Mouse (Mus musculus) MEL-GATA-1-ER (cell line): ENCODE results near the gene Mmp7.
A peak's percentile ranks its signal among the peaks of the same experiment; 100 is the strongest.

Experiments
- DNase-seq: peaks from one replicate; pipeline ENCODE4 v3.0.0-alpha.2; 2012; ENCODE audit warnings: low read depth; ENCODE audit errors: extremely low read depth

Mmp7 gene

DNA sequence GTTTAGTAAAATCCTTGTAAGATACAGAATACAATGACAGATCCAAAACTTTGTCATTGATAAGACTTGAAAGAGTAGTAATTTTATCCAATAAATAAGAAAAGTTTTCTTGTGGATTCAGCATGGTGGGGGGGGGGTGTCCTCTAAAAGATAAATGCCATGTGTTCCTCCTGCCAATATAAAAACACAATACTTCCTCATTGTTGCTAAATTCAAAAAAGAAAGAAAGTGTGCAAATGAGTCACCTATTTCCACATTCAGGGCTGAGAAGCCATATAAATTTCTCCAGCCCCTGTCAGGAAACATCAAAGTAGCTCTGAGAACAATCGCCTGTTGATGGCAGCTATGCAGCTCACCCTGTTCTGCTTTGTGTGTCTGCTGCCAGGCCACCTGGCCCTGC lies at the start of gene Mmp7:
TSS of gene Mmp7 (plus strand) at position 301 of the 400 bp plus-strand sequence.
- no peak for DNase-seq

DNA sequence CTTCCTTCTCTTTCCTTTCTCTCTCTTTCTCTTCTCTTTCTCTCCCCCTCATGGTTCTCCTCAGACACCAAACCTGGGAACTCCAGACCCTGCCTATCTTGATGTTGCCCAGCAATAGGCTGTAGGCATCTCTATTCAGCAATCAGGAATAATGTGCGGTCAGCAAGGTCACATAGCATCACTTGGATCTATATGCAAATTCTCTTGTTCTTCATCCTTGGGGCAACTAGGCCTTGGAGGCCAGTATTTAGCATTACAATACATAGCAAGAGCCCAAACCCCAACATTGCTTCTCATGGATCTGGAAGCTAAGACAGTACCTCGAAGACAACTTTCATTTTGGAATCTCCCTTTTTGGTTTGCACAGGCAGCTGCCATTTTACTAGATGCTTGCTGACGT lies 44.0 kb upstream of the Mmp7 start:
- DNase-seq, result no peak

GRCm38 (mm10) chr9:7650397-7651180 lies 41.3 kb upstream of the Mmp7 start:
- no peak for DNase-seq

- no peak for DNase-seq
These were observed 39.4 kb upstream of the Mmp7 start for GRCm38 (mm10) chr9:7652351-7653085.

DNA sequence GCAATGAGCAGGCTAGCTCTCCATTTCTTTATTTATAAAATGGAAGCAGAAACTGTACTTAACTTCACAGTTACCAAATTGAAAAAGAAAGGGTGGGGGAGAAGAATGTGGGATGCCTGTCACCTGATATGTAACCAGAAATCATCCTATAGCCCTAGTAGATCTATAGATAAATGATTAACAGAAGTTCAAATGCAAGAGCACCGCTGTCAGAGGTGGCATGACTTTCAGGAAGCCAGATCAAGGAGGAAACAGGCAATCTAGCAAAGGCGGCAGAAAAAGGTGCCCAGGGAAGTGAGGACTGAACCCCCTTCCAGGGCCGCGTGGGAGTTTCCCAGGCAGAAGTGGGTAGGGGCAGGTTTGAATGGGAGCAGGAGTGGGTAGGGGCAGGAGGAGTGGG lies 33.9 kb upstream of the Mmp7 start:
- DNase-seq, result no peak

DNA sequence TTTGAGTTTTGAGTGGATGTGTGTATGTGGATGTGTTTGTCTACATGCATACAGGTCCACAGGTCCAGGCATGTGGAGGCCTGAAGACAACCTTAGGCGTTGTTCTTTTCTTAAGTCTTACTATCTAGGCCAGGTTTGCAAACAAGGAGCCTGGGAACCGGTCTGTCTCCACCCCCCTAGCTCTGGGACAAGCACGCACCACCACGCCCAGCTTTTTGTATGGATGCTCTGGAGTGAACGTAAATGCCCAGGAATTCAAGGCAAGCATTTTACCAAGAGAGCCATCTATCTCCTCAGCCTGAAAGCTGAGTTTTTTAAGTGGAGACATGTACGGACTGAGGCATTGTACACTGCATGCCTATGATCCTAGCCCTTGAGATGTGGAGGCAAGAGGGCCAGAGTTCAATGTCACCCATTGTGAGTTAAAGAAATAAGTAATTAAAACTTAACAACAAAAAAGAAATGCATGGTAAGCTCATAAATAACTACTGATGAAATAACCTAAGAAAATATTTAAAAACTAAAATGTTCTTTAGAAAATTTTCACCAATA lies 32.3 kb upstream of the Mmp7 start:
- no peak for DNase-seq

GRCm38 (mm10) chr9:7661371-7661770 lies 30.5 kb upstream of the Mmp7 start:
- no peak for DNase-seq

DNA sequence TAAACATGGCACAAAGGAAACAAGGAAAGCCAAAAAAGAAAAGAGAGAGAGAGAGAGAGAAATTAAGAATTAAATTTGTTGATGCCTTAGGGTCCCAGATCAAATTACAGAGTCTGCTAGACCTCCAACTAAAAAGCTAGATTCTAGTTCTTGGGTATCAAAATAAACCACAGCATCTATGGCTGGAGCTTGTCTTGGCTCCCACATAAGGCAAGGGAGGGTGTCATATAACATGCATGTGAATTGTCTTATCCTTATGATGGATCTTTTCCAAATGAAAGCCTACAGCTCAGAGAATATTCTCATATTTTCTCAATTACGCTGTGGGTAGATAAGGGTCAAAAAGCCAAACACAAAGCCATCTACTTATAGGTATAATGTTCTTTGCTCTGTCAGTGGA lies 22.2 kb upstream of the Mmp7 start:
- DNase-seq, result no peak

GRCm38 (mm10) chr9:7672985-7673384 lies 18.9 kb upstream of the Mmp7 start:
- DNase-seq, result no peak

DNA sequence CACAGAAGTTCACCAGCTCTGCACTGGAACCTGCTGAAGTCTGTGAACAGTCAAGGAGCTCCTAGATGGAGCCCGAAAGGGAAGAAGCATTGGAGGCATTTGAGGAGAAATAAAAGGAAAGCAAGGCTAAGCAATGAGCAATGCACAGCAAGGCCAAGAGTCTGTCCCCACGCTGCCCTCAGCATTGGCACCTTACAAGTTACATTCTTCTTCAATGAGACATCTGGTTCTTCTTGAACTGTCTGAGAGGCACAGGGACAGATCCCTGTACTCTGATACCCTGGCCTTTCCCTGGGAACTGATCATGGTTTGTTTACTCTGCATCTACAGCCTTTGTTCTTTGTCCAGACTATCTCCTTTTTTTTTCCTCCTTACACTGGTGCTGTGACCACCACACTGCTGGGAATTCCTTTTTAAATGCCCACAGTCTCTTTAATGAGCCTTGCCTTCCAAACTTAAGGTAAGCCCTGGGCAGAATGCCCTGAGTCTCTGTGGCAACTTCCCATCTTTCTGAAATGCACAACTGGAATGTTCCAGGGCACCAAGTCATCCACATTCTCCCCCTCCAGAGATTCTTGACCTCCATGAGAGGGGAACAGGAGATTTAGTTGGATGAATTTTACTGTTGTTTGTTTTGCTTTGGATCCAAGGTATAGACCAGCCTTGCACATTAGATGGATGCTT lies 13.6 kb upstream of the Mmp7 start:
- no peak for DNase-seq

DNA sequence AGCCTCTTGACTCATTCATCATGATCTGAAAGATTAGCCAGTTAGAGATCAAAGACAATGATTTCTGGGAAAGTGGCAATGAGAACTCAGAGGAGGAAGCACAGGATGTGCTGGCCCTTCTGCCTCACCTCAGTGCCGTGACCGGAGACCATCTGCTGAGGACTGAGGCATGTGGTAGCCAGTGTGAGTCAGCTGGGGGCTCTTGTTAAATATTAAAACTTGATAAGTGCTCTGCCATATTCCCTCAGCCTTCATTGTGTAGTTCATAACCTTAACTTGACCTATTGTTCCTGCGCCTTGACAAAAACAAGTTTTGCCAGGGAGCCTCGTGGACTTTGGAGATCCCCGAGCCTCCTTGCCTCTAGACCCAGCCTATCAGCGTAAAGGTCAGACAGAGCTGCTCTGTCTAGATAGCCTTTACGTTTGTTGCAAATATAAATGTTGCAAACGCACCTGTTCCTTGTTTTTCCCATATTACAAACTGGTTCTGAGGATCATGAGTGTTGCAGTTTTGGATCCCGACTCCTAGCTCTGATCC lies 9.7 kb upstream of the Mmp7 start:
- DNase-seq, result no peak

- DNase-seq, result no peak
These were observed 5.9 kb upstream of the Mmp7 start for GRCm38 (mm10) chr9:7686024-7686423.

DNA sequence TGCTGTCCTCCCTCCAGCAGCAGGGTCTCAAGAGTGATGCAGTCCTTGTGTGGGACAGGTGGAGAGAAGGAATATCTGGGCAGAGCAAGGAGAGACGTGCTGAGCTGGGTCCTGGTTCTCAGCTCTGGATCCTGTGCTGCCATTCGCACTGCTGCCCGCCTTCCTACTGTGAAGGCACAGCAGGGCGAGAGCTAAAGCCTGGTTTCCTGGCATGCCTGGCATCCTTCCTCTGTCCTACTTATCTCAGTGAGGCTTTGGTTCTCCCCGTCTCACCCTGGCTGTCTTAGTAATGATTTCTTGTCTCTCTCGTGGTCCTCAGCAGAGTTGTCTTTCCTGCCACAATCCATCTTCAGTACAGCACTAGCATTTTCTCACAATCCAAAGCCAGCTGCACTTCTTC lies 2.1 kb upstream of the Mmp7 start:
- DNase-seq, result no peak

DNA sequence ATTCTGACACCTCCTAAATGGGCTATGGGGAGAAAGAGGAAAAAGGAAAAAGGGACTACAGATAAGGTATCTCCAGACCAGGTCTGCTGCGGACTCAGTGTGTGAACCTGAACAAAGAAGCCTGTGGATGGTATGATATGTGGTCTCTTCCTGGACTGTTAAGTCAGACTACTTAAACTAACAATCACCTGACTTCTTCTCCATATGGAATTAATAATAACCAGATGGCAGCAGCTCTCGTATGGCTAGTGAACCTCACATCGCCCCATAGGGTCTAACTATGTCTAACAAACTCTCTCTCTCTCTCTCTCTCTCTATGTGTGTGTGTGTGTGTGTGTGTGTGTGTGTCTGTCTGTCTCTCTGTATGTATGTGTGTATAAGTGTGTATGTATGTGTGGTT lies 2.1 kb downstream of the Mmp7 start:
- DNase-seq, result no peak

- no peak for DNase-seq
These were observed 3.8 kb downstream of the Mmp7 start for GRCm38 (mm10) chr9:7695646-7696045.

DNA sequence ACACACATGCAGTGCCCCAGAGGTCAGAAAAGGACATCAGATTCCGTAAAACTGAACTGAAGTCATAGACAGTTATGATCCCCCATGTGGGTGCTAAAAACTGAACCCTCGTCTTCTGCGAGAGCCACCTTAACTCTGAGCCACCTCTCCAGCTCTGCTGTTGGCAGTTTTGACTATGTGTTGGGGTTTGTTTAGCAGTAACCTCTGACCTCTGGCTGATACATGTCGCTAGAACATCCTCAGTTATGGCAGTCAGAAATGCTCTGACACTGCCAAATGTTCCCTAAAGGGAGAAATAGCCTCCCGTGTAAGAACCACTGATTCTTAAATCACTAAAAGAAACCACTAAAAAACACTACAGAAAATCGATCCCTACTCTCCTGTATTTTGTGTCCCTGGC lies 16.8 kb downstream of the Mmp7 start:
- no peak for DNase-seq

DNA sequence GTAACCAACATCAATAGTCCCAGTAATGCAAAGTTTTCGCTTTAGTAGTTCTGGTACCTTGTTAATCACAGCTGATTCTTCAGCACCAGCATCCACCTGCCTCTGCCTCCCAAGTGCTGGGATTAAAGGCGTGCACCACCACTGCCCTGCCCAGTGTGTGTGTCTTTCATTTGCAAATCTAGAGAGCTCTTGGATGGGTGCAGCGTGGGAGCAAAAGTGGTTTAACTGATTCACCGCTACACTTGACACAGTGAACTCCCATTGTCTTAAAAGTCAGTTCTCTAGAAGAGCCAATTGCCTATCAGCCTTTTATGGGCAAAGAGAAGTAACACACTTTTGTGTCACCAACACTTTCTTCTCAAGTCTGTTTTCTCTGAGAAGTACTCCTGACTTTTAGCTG lies 19.3 kb downstream of the Mmp7 start:
- DNase-seq, result no peak

DNA sequence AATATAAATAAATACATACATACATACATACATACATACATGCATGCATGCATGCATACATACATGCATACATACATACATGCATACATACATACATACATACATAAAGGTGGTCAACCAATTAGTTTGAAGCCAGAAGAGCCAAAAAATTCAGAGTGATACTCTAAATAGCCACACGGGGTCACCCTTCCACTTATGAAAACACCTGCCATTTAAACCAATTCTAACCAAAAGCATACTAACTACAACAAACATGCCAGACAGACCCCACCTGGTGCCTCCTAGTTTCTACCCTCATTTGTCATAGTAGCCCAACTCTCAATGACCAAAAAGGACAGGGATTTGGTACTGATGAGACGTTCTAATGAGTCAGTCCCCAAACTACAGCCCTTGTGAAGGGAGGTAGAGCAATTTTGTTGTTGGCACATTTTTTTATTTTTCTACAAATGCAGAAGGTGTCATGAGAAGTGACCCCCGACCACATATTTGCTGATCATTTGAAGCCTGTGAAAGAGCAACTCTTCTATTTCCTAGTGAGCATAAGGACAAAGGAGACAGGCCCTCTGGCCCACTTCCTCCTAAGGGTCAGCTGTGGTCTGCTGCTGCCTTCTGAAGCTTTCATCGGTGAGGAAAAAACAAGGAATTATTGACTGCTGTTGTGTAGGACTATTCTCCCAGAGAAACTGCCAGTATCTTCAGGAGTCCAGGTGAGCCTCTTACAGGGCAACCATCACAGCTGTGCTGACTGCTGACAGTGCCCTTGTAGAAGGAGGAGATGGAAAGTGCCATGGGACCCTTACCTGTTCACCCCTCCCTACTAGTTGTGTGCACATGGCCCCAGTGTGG lies 22.4 kb downstream of the Mmp7 start:
- peak; percentile 50 for DNase-seq

GRCm38 (mm10) chr9:7714908-7715175 lies 23.0 kb downstream of the Mmp7 start:
- DNase-seq, result no peak

DNA sequence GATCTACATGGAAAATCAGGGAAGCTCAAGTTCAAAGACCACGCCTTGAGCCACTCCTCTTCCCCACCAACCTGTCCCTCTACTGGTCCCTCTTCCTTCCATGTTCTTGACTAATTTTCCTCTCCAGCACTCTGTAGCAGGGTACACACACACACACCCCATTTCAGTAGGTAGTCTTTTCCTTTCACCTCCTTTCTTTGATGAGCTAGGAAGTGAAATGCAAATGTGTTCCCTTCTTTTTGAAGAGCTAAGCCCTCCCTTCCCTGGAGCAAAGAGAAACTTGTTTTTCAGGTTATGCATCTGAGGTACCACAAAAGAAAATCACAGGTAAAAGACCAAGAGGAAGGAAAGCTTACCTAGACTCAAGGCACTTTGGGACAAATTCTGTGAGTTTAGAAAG lies 29.7 kb downstream of the Mmp7 start:
- DNase-seq, result no peak

- no peak for DNase-seq
These were observed 37.1 kb downstream of the Mmp7 start for GRCm38 (mm10) chr9:7728997-7729396.
